Mouse (Mus musculus) layer of hippocampus, adult 9-11 months (tissue): ENCODE data around the gene Gm21973.

Source experiments
- DNase-seq: peaks from one replicate; pipeline ENCODE4 v3.0.0; 2022

The Gm21973 gene

DNA sequence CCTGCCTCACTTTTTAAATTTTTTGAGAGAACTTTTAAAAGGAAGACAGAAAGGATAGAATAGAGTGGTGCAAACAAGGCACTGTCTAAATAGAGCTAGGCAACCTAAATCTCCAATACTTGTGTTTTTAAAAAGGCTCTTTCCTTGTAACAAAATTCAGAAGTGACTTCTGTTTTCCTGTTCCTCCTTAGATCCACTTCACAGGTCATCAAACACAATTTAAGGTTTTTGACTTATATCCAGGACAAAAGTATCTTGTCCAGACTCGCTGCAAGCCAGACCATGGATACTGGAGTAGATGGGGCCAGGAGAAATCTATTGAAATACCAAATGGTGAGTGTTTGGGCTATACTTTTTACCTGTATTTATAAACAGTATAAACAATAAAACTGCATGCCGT lies at the start of gene Gm21973:
Gene Gm21973 (plus strand): TSS at position 301 of the 400 bp plus-strand sequence.
- DNase-seq, result no peak

DNA sequence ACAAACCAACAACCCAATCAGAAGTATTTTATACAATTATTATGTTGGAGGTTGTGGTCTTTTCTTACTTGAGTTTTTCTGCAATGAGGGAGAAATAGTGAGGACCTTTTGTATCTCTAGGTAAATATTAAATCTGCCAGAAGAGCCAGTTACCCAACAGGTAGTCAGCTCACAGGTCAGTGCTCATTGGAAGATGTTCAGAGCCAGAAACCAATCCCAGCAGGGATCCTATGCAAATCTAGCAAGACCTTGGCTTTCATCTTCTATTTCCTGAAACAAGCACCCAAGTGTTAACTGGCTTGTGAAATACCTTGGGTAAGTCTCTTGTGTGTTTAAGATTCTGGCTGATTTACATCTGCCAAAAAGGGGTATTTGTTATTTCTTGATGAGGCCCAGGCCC lies 48.8 kb upstream of the Gm21973 start:
- no peak for DNase-seq

DNA sequence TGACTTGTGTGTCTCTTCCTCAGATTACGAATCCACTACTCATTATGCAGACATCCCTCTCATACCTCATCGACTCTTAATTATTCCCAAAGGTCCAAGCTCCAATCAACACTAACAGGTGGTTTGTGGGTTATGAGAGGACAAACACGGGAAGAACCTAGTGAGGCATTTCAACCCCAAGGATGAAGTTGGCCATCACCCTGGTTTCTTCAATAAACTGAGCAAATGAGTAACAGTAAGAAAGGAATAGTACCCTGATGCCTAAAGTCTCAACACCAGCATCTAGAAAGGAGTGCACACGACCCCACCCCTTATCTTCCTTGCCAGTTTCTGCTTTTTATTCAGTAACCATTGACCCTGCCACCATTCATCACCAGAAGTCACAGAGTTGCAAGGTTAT lies 47.7 kb upstream of the Gm21973 start:
- no peak for DNase-seq

DNA sequence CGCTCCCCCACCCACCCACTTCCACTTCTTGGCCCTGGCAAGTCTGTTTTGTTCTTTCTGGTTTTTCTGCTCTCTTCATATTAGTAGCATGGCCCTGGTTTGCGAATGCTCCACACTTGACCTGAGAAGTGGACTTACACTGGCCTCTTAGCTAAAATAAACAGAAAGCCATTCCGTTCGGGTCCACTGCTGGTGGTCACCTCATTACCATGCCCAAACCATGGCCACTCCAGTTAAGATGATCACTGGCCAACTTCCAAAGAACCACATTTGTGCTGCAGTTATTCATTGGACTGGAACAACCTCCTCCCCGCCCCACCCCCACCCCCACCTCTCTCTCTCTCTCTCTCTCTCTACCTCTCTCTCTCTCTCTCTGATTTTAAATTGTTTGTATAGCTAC lies 43.6 kb upstream of the Gm21973 start:
- no peak for DNase-seq

DNA sequence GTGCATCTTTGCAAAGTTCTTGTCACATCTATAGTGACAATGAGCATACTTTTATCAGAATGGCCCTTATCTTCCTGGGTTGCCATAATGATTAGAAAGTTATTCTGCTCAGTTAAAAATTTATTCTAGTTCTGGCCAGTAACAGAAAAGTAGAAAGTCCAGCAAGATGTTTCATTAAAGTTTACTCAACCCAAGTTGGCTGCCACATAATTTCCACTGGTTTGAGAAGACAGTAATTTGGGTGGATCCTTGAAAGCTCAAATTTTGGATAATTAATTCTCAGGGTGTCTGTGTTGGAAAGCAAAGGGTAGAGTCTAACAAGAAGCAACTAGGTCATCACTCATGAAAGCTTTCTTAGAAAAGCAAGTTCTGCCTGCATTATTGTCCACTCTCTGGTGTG lies 41.5 kb upstream of the Gm21973 start:
- DNase-seq, result no peak

DNA sequence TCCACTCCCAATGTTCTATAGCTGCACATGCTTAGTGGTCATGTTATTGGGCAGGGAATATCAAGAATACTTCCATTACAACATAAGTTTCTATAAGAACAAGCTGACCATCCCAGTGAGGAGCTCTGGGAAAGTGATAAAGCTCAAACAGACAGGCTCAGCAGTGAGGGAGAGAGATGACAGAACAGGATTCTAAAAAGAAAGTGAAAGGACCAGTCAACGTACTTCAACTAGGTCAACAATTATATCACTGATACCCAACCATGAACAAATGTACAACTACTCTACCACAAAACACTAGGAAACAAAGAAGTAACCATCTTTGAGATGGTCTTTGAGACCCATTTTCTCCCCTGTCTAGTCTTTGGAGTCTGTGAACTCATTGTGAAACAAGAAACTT lies 28.6 kb upstream of the Gm21973 start:
- DNase-seq, result no peak

DNA sequence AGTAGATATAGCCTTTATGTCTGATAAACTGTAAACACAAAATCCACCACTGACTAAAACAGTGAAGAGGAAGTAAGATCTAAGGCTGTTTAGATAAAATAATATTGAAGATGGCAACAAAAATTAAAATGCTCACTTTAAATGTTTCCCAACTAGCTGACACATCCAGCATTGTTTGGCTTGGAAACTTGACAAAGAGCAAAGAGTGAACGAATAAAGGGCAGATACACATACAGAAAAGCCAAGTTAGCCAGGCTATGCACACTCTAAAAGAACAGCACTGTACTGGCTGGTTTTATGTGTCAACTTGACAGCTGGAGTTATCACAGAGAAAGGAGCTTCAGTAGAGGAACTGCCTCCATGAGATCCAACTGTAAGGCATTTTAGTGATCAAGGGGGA lies 27.1 kb upstream of the Gm21973 start:
- no peak for DNase-seq

DNA sequence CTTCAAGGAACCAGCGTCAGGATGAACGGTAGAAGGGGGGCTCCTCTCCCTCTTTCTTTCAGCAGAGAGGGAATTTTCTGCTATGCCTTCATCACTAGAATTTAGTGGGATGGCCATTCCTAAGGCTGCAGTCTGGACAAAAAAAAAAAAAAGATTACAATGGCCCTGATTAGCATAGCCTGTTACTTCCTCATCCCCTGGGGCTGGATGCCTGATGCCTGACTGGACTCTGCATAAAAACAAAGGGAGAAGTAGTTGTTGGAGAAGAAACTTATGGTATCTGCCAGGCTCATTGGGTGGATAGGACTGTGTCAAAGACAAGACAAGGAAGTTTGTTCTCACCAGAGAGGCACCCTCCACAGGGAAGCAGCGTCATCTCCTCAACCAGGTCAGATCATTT lies 25.7 kb upstream of the Gm21973 start:
- DNase-seq, result no peak

DNA sequence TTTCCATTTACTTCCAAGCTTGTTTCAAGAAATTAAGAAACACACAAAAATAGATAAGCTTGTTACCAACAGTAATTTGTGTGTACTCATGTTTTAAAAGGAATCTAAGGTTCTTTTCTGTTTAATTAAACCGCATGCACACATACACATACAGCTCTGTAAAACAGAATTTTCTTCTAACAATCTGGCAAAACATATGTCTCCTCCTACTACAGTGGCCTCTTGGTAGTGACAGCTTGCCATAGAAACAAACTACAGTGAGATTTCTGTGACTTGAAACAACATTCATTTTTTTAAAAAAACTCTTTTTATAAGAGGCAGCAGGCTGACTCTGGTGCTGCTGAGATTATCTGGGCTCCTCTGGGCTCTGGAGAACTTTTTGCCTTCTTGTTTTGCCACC lies 18.7 kb upstream of the Gm21973 start:
- peak; percentile 19 for DNase-seq

DNA sequence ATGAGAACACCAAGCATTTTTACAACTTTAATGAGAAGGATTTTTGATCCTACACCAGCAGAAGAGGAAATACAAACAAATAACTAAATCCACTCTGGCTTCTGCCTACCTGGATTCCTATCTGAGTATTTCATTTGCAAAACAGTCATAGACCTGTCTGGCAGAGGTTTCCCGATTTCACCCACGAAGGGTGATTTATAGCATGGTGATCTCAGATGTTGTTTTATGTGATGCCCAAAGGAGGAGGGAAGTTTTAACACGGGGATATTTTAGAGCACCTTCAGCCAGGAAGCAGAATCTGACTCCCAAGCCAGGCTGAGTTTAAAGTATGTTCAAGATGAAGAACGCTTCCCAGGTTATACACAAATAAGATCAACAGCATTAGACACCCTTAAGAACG lies 13.4 kb upstream of the Gm21973 start:
- no peak for DNase-seq

DNA sequence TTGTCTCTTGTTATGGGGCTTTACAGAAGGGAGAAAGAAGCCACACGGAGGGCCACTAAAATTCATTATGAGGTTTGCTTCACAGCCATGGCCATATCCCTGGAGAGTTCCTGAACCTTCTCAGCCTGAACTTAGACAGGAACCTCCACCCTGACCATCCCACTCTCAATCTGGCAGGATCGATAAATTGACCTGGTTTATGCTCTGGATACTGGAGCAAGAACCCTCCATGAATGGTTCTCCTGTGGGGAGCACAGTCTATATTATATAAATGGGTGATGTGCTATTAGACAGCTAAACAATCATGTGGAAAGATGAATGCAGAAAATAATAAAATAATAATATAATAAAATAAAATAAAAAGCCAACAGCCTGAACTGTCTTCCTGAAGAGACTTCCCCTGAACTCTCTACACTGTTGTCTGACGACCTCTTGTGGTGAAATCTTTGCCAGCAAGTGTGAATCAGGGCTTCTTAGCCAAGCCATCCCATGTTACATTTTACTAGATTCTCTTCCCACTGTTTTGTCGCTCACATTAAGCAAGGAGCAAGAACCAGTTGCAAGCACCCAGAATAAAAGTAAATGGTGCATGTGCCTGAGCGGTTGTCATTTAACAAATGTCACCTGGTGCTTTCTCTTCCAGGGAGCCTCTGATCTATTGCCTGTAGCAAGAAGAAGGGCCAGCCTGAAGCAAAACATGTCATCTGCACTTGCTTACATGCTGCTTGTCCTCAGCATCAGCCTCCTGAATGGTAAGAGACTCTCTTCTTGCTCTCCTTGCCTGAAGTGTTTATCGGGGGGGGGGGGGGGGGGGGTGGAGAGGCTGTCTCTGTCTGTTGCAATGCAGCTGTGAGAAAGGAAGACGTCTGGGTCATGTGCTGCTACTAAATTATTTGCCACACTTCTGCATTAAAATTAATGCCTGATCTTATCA lies 11.4 kb upstream of the Gm21973 start:
- DNase-seq, result peak; percentile 48

DNA sequence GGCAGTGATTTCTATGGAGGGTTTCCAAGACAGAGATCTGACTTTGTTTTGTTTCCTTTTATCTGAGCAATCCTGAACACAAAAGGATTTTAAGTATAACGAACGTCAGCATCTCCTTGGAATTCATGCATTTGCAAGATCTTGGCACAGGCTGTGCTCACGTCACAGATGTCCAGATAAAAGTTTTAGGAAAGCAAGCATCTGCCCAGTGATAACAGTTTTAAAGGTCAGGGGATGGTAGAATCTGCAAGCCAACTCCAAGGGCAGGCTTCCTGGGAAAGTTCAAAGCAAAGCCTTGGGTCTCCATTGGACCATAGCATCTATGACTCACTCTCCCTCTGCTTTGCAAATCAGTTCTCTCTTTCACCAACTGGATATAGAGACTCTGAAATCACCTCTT lies 5.4 kb downstream of the Gm21973 start:
- DNase-seq, result no peak

DNA sequence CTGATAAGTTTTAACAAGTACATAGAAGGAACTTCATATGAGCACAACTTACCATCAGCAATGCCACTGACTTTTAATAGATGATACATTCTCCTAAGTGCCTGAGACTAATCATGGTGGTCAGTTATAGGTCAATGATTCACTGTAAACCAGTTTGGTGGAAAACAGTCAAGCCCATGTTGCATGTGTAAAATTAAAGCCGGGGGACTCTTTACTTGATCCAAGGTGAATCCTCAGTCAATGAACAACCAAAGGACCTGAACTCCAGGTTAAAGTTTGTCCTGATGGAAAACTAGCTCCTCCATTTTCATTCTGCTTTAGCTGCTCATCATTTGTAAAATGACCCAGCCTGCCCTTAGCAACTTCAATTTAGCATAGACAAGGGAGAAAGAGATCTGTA lies 7.4 kb downstream of the Gm21973 start:
- no peak for DNase-seq

DNA sequence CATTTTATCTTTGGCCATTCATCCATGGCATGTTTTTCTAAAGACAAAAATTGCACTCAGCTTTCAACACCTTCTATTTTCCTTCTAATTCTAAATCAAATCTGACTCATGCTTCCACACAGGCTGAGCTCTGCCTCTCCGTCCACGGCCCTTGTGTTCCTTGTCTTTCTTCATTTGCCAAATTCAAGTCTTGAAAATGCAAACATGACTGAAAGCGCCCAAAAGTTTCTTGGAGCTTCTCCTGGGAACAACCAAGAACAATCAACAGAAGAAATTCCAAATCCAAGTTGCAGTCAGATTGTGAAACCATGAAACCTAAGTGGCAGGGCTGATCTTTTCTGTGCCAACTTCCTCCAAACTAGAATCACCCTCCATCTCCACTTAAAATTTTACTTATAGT lies 13.4 kb downstream of the Gm21973 start:
- DNase-seq, result no peak

DNA sequence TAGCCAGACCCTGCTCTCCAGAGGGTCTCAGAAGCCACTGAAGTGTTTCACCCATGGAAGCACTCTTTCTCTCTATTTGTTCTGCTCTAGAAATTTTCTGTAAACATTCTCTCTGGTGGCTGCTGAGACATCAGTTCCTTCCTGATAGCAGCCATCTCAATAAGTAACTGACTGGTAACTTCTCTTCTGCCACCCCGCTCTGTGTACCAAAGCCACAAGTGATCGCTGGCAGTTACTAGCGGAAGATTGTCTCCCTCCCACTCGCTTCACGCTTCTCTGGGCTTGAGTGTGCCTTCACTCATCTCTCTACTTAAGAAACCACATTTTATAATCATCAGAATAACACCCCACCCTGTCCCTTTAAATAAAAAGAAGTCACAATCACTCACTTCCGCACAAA lies 21.9 kb downstream of the Gm21973 start:
- DNase-seq, result no peak

DNA sequence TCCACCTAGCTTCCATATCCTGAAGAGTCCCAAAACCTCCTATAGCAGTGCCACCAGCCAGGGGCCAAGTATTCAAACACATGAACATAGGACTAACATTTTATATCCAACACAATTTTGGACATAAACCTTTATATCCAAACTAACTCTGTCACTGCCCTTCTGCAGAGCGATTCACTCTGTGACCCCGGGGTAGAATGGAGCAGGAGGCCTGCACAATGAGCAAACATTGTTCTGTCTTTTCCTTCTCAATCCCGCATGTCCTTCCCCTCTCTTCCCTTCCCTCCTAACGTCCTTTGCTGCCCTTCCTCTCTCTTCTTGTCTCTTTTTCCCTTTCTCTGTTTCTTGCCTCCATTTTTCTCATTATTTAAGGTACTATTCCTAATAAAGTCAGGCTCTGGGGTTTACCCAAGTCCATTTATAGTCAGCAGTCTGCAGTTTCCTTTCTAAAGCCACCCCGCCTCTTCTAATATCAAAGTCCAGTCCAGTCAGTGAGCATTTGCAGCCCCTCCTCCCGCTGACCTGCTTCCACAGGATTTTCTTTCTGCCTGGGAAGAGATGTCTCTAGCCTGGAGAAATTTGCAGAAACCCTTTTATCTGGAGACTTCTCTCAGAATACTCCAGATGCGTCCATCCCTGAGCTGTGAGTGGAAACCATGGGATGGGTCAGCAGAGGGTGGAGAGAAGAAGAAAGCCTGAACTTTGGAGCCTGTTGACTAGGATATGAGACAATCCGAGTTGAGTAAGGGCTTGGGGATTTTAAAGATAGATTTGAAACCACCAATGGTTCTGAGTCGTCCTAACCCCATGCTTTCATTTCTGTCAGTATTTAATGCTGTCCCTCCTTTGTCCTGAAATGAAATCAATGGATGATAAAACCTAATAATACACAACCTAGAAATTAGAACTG lies 33.1 kb downstream of the Gm21973 start, which contains the start of gene Agxt2:
Gene Agxt2 (plus strand): TSS at position 494 of the 910 bp plus-strand sequence.
- no peak for DNase-seq

DNA sequence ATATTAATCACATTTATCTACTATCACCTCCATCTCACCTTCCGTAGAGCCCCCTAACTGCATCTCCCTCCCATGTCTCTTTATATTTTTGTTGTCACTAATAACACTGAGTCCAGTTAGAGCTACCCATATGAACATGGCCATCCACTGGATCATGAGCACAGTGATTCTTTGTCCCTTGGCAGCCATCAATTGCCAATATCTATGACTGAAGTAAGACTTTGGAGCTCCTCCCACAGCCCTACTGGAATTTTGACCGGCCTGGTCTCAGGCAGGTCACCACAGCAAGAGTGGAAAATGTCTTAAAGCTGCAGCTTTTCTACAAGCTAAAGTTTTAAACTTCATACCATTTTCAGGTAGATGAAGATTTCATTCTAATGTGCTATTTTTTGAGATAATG lies 41.2 kb downstream of the Gm21973 start:
- no peak for DNase-seq

DNA sequence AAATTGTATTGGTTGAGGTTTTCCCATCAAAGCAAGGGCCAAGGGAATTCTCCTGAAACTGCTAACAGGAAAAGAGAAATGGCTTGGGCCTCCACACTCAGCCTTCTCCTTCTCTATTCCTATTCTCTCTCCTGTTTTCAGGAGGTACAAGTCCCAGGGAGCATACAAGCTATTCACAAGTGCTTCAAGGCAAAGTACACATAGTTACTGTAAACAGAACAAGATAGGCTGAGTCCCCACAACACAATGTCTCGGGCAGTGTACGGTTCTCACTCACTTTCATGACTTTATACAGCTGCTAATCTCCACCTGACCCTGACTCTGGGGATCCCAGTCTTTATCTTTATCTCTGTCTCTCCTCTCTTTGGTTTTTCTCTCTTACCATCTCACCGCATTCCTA lies 50.2 kb downstream of the Gm21973 start:
- DNase-seq, result no peak

DNA sequence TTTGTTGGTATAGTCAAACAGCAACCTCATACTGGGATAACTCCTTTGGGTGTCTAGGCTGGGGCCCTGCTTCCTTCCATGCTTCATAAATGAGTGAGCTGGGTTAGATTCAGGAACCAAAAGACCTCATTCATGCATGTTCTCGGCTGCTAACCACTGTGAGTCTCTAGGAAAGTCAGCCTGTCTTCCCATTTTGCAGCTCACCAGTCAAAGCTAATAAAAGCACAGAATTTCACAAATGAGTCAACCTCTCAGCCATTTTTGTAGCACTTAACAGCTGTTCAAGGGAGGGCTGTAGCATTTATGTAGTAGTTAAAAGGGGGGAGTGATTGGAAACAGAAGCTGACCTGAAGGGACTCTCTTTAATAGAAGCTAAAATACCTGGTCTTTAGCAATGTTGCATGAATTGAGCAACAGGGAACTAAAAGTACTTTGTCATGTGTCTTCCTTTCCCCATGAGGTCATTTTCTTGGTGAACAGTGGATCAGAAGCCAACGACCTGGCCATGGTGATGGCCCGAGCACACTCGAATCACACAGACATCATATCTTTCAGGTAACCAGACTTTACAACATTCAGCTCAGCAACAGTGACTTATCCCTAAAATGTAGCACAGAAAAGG lies 53.3 kb downstream of the Gm21973 start:
- DNase-seq, result peak; percentile 13

DNA sequence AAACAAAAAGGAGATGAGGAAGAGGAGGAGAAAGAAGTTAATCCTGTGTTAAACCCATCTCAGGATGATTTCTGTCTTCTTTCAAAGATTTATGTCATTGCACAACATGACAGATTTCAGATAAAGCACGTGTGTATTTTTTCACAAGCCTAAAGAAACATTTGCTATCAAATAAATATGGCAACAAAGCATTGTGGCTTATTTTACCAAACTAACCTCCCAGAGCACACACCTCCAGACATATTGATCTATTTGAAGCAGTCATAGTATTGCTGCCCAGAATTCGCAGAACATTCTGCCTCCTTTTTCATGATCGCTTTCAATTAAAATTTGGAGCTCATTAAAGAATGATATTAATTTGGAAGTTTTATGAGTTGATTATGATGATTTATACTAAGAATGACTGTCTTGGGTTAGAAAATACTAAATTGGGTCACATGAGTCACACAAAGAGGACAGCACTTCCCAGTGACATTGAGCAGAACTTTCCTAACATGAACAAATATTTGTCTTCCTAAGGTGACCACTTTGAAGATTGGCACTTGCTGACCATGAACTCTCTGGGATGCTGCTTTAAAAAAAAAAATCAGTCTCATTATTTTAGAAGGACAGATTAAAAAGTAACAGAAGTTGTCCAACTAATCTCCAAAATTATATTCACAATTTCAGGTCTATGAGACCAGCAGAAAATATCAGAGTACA lies 54.7 kb downstream of the Gm21973 start:
- no peak for DNase-seq

DNA sequence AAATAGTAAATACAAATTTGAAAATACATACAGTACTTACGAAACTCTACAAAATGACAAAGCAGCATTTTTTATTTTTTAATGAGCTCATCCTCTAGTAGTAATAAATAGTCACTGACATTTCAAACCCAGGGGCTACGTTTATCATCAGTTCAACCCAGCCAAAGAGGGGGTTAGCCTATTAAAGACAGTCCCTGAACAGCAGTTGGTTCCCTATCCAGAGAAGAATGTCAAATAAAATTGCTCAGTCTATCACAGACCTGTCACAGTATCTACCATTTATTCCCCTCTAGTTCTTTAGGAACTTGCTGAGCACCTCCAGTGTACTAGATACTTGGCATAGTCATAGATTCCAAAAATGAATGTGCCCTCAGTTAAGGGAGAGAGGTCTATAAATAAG lies 62.1 kb downstream of the Gm21973 start:
- no peak for DNase-seq

DNA sequence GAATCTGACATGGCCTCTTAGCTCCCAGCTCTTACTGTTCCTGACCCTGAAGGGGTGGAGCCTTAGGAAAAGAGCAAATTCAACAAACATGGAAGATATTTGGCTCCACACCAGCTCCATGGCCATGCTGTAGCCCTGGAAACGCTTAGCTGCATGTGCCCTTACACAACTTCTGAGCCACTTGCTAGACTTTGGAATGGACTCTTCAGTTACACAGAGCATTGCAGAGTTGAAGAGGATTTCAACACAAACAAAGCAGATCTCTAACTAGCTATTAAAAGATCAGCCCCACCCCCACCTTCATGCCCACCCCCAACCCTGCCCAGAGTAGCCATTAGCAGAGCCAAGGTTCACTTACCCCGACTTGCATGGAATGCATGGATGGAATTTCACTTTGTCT lies 74.6 kb downstream of the Gm21973 start:
- no peak for DNase-seq

DNA sequence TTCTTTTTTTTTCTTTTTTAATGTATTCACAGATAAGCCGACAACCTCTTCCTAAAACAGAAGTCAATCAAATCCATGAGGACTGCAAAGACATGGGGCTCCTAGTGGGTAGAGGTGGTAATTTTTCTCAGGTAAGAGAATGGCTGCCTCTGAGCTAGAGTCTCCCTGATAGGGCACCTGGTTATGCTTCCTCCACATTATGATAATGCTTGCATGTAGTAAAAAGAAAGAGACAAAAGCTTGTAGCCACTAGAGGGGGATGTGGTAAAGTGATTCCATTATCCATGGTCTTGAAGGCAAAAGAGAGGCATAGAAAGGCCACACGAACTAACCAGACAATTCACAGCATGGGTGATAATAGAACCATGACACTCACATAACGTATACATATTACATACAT lies 75.2 kb downstream of the Gm21973 start:
- DNase-seq, result no peak
